Mouse (Mus musculus) bone marrow, adult 2 months (tissue): ENCODE results near the gene Sppl2c. TPM values are rescaled to one million over a fixed set of nuclear protein-coding genes. Genes with fewer than 3 reads are reported as not detected.
A peak's percentile ranks its signal among the peaks of the same experiment; 100 is the strongest.

Experiments used
- H3K27ac ChIP-seq: fragments of 200-500 bp; 2 replicates; pipeline ENCODE4 v1.5.1; 2012; ENCODE audit warnings: low read depth, mild to moderate bottlenecking, control low read depth, inconsistent platforms, low read length; ENCODE audit not compliant: control insufficient read depth, poor library complexity, insufficient read depth
- H3K4me1 ChIP-seq: fragments of 200-500 bp; 2 replicates; pipeline ENCODE4 v1.6.1; 2011; ENCODE audit warnings: low read length; ENCODE audit not compliant: control insufficient read depth, insufficient read depth
- H3K4me3 ChIP-seq: fragments of 200-500 bp; replicated peaks from 2 replicates; pipeline ENCODE3; 2011; ENCODE audit warnings: mild to moderate bottlenecking, low read depth, low read length, control low read depth; ENCODE audit not compliant: control insufficient read depth
- CTCF ChIP-seq: fragments of 200-500 bp; IDR thresholded peaks from 2 replicates; pipeline ENCODE4 v1.5.1; 2011; ENCODE audit warnings: low read length, control low read depth; ENCODE audit not compliant: control insufficient read depth, insufficient read depth
- POLR2A ChIP-seq: fragments of 200-500 bp; IDR thresholded peaks from 2 replicates; pipeline ENCODE4 v1.6.1; 2011; ENCODE audit warnings: low read depth, mild to moderate bottlenecking, control low read depth, low read length, borderline replicate concordance; ENCODE audit not compliant: control insufficient read depth
- whole genome bisulfite sequencing: fragments of 180-500 bp; shearing (Covaris S2); methylation state at CpG from one replicate; pipeline ENCODE4 v1.1.7; 2018; 5-methylcytosine and 5-hydroxymethylcytosine counted together
- polyA plus RNA-seq: library from polyadenylated mRNA; stranded (reverse); fragments of >200 nt; gene quantifications from 2 replicates; pipeline ENCODE4 v1.2.4, GENCODE M21; 2011; ENCODE audit warnings: low replicate concordance; ENCODE audit not compliant: missing spikeins, insufficient read depth, insufficient read length

Gene Sppl2c
- polyA plus RNA-seq, 1 experiment, result not detected

DNA sequence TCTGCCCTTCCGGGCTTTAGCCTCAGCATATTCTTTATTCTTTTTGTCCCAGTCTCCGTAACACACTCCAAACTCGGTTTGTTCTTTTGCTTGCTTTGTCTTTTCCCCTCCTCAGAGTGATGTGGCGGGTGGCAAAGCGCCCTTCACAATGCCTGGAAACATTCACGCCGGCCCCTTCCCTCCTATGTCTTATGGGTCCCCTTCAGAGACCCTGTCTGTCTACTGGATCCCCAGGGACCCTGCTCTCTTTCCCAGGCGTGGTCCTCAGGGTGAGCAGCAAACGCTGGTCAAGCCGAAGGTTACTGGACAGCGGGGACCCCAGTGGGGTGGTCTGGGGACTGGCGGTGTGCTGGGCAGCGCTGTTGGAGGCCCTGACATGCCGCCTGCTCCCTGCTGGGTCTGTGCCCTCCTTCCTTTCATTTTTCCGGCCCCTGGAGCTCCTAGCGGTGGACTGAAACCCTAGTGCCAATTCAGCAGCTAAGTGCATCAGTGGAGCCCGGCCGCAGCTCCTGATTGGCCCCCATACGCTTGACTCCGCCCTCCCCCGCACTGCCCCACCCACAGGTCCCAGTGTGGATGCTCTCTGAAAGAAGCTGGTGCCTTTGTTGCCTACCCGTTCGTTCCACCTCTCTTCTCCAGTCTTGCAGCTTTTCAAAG is 28.4 kb upstream of the Sppl2c start:
- TF ChIP-seq POLR2A, result no peak
- no peak for TF ChIP-seq CTCF
- H3K27ac ChIP-seq, result no peak overlapping the region
- no peaks in the 10 kb centered on the region for H3K4me1 ChIP-seq
- WGBS, result 8% methylated on average over 23 of the region's 23 CpGs
- no peak overlapping the region for H3K4me3 ChIP-seq

DNA sequence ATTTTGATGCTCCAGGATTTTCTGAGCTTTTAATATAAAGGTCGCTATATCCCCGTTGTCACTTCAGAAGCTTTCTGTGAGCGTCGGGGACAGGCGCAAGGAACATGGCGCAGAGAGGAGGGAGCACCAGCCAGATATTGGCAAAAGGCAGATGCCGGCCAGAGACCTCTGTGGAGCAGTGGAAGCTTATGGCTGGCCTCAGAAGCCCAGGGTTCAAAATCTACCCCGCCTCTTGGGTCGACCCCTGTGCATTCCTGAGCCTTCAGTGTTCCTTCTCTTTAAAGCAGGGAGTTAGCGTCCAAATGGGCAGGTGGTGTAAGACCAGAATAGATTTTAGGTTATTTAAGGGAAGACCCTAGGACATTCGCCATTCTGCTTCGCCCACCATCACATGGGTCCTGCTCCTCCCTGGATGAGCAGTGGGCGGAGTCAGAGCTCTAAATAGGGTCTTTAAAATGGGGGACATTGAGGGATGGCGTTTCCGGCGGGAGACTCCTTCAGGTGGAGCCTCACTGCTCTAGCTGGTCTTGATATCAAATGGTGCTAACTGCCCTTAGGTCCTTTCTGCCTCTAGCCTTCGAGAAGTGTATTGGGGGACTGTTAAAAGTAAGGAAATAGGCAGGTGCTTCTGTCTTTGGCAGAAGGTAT is 27.7 kb upstream of the Sppl2c start:
- WGBS, result 17% methylated on average over 17 of the region's 17 CpGs
- no peak overlapping the region for H3K4me3 ChIP-seq
- TF ChIP-seq CTCF, result no peak
- TF ChIP-seq POLR2A, result no peak
- no peaks in the 10 kb centered on the region for H3K4me1 ChIP-seq
- H3K27ac ChIP-seq, result no peak overlapping the region

GRCm38 (mm10) chr11:104159769-104160272 is 26.3 kb upstream of the Sppl2c start:
- H3K4me1 ChIP-seq, result no peaks in the 10 kb centered on the region
- no peak overlapping the region for H3K27ac ChIP-seq
- 55% methylated on average over 4 of the region's 4 CpGs for WGBS
- no peak overlapping the region for H3K4me3 ChIP-seq
- TF ChIP-seq CTCF (no peak), POLR2A (no peak)

GRCm38 (mm10) chr11:104161153-104161552 is 25.0 kb upstream of the Sppl2c start:
- 70% methylated on average over 5 of the region's 5 CpGs for WGBS
- no peaks in the 10 kb centered on the region for H3K4me1 ChIP-seq
- TF ChIP-seq POLR2A, result no peak
- no peak for TF ChIP-seq CTCF
- no peak overlapping the region for H3K4me3 ChIP-seq
- no peak overlapping the region for H3K27ac ChIP-seq

- H3K4me1 ChIP-seq, result no peaks in the 10 kb centered on the region
- TF ChIP-seq POLR2A, result no peak
- no peak for TF ChIP-seq CTCF
- H3K4me3 ChIP-seq, result no peak overlapping the region
- H3K27ac ChIP-seq, result no peak overlapping the region
- WGBS, result 83% methylated on average over 10 of the region's 10 CpGs
Measured at GRCm38 (mm10) chr11:104164257-104164656, 21.9 kb upstream of the Sppl2c start.

GRCm38 (mm10) chr11:104171281-104171781 is 14.8 kb upstream of the Sppl2c start:
- 34% methylated on average over 12 of the region's 12 CpGs for WGBS
- Histone ChIP-seq H3K27ac (no peak overlapping the region), H3K4me1 (no peaks in the 10 kb centered on the region), H3K4me3 (no peak overlapping the region)
- TF ChIP-seq POLR2A (no peak), CTCF (peak; percentile 91)

DNA sequence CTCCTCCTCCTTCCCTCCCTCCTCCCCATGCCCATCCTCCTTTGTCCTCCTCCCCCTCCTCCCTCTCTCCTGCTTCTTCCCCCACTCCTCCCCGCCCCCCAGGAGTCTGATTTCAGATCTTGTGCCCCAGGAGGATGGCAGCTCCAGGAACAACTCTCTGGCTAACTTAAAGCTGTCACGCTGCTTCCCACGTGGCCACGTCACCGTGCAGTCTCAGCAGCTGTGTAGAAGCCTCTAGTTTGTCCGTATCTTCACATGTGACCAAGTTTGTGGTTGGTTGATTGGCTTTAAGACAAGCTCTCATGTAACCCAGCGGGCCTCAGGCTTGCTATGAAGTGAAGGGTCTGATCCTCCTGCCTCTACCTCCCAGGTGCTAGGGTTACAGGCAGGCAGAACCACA is 7.2 kb upstream of the Sppl2c start:
- Histone ChIP-seq H3K4me3 (no peak overlapping the region), H3K27ac (no peak overlapping the region), H3K4me1 (no peaks in the 10 kb centered on the region)
- WGBS, result 35% methylated on average over 7 of the region's 7 CpGs
- TF ChIP-seq POLR2A (no peak), CTCF (no peak)

DNA sequence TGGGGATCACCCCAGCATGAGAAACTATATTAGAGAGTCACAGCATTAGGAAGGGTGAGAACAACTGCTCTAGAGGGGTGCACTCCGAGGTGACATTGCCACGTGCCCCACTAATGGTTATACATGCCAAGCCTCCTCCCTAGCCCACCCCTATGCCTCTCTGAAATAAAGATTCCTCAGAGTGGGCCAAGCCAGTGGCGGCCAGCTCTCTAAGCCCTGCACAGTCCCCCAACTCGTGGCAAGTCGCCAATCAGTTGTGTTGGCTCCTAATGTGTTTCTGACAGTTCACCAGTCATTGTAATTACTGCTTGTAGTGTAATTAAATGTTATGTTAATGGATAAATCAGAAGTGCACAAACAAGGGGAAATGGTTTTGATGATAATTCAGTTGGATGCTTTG is 6.3 kb upstream of the Sppl2c start:
- H3K4me1 ChIP-seq, result no peaks in the 10 kb centered on the region
- WGBS, result 59% methylated on average over 5 of the region's 5 CpGs
- H3K4me3 ChIP-seq, result no peak overlapping the region
- no peak for TF ChIP-seq POLR2A
- TF ChIP-seq CTCF, result no peak
- no peak overlapping the region for H3K27ac ChIP-seq

GRCm38 (mm10) chr11:104182141-104182540 is 4.0 kb upstream of the Sppl2c start:
- WGBS, result 53% methylated on average over 3 of the region's 3 CpGs
- H3K27ac ChIP-seq, result no peak overlapping the region
- no peaks in the 10 kb centered on the region for H3K4me1 ChIP-seq
- TF ChIP-seq CTCF, result no peak
- TF ChIP-seq POLR2A, result no peak
- H3K4me3 ChIP-seq, result no peak overlapping the region
